Mouse (Mus musculus) liver, embryonic 15.5 days (tissue): ENCODE data around the gene Snap47. TPM values are rescaled to one million over a fixed set of nuclear protein-coding genes. Genes with fewer than 3 reads are reported as not detected.

Source experiments
- ATAC-seq: fragments of 200-750 bp; cut with Nextera tagmentation; 2 replicates; pipeline ENCODE4 v1.8.0; 2017; ENCODE audit warnings: moderate number of reproducible peaks, mild to moderate bottlenecking, moderate library complexity; ENCODE audit not compliant: insufficient read depth
- H3K27ac ChIP-seq: fragments of 300-500 bp; sonication (generic); replicated peaks from 2 replicates; pipeline ENCODE4 v1.5.1; 2015; ENCODE audit warnings: mild to moderate bottlenecking, inconsistent platforms
- H3K27me3 ChIP-seq: fragments of 300-500 bp; sonication (generic); 2 replicates; pipeline ENCODE4 v1.6.1; 2015; ENCODE audit warnings: mild to moderate bottlenecking, inconsistent platforms
- H3K36me3 ChIP-seq: fragments of 300-500 bp; sonication (generic); replicated peaks from 2 replicates; pipeline ENCODE4 v1.6.1; 2015; ENCODE audit warnings: moderate library complexity, mild to moderate bottlenecking, inconsistent platforms
- H3K4me1 ChIP-seq: fragments of 300-500 bp; sonication (generic); replicated peaks from 2 replicates; pipeline ENCODE4 v1.6.1; 2015; ENCODE audit warnings: inconsistent platforms
- H3K4me2 ChIP-seq: fragments of 300-500 bp; sonication (generic); 2 replicates; pipeline ENCODE4 v1.6.1; 2015; ENCODE audit warnings: moderate library complexity, mild to moderate bottlenecking, inconsistent platforms
- H3K4me3 ChIP-seq: fragments of 300-500 bp; sonication (generic); replicated peaks from 2 replicates; pipeline ENCODE4 v1.5.1; 2015; ENCODE audit warnings: mild to moderate bottlenecking, inconsistent platforms
- H3K9ac ChIP-seq: fragments of 300-500 bp; sonication (generic); 2 replicates; pipeline ENCODE4 v1.6.1; 2015; ENCODE audit warnings: moderate library complexity, mild to moderate bottlenecking, inconsistent platforms
- H3K9me3 ChIP-seq: fragments of 300-500 bp; sonication (generic); replicated peaks from 2 replicates; pipeline ENCODE4 v1.6.1; 2016; ENCODE audit warnings: inconsistent platforms
- WGBS: fragments of 180-500 bp; shearing (Covaris S2); methylation state at CpG from one replicate; pipeline ENCODE4 v1.1.7; 2015; ENCODE audit warnings: mixed read lengths; ENCODE audit not compliant: insufficient replicate concordance; 5-methylcytosine and 5-hydroxymethylcytosine counted together
- polyA plus RNA-seq: library from polyadenylated mRNA; unstranded; fragments of >200 nt; fragmentation: Nextera tagmentation; extraction: Ambion mirVana; gene quantifications from 2 replicates; pipeline ENCODE4 v1.2.1, GENCODE M21; 2015

Gene Snap47
- polyA plus RNA-seq, 1 experiment from 2014 or later = 25.4 TPM

- Histone ChIP-seq H3K9me3 (no peaks in the 10 kb centered on the region), H3K4me2 (no peak overlapping the region), H3K27ac (no peak overlapping the region), H3K4me1 (0 out of 2 replicates have a peak, but pooled peaks cover 4% of the 10 kb centered on the region), H3K9ac (no peak overlapping the region), H3K27me3 (no peaks in the 10 kb centered on the region), H3K36me3 (peaks cover 52% of the 10 kb centered on the region), H3K4me3 (no peak overlapping the region)
- WGBS = 77% methylated on average over 2 of the region's 2 CpGs
- ATAC-seq = no peak
Measured at GRCm38 (mm10) chr11:59456891-59457290, 5.9 kb upstream of the Snap47 start.

GRCm38 (mm10) chr11:59456346-59456745 lies 5.4 kb upstream of the Snap47 start:
- Histone ChIP-seq H3K4me3 (no peak overlapping the region), H3K9me3 (no peaks in the 10 kb centered on the region), H3K9ac (no peak overlapping the region), H3K4me2 (no peak overlapping the region), H3K27ac (no peak overlapping the region), H3K27me3 (no peaks in the 10 kb centered on the region), H3K4me1 (0 out of 2 replicates have a peak, but pooled peaks cover 7% of the 10 kb centered on the region), H3K36me3 (peaks cover 49% of the 10 kb centered on the region)
- no peak for ATAC-seq
- WGBS = 69% methylated on average over 2 of the region's 2 CpGs

- Histone ChIP-seq H3K36me3 (peaks cover 25% of the 10 kb centered on the region), H3K4me3 (peak overlapping the region; percentile 85), H3K27ac (peak overlapping the region; percentile 65), H3K4me2 (peak overlapping the region; percentile 91), H3K4me1 (peaks cover 25% of the 10 kb centered on the region), H3K27me3 (no peaks in the 10 kb centered on the region), H3K9ac (peak overlapping the region; percentile 85), H3K9me3 (no peaks in the 10 kb centered on the region)
- ATAC-seq = peak; percentile 65
- under 1% methylated on average over 38 of the region's 38 CpGs for WGBS
Measured at GRCm38 (mm10) chr11:59450230-59450771, 685 bp downstream of the Snap47 start.

GRCm38 (mm10) chr11:59449741-59450229 lies 1.2 kb downstream of the Snap47 start, which contains the start of gene Jmjd4:
Gene Jmjd4 (plus strand): TSS chr11:59450045.
- Histone ChIP-seq H3K27ac (peak within 1 kb of the TSS; percentile 65), H3K9me3 (no peaks in the 10 kb centered on the region), H3K4me3 (peak within 1 kb of the TSS; percentile 85), H3K4me2 (peak within 1 kb of the TSS; percentile 91), H3K4me1 (peaks cover 25% of the 10 kb centered on the region), H3K36me3 (peaks cover 20% of the 10 kb centered on the region), H3K27me3 (no peaks in the 10 kb centered on the region), H3K9ac (peak within 1 kb of the TSS; percentile 85)
- under 1% methylated on average over 40 of the region's 40 CpGs for WGBS
- peak; percentile 93 for ATAC-seq

- no peak overlapping the region for H3K4me2 ChIP-seq
- no peaks in the 10 kb centered on the region for H3K9me3 ChIP-seq
- ATAC-seq = no peak
- no peak overlapping the region for H3K4me3 ChIP-seq
- no peak overlapping the region for H3K27ac ChIP-seq
- H3K27me3 ChIP-seq = no peaks in the 10 kb centered on the region
- H3K9ac ChIP-seq = no peak overlapping the region
- no peaks in the 10 kb centered on the region for H3K4me1 ChIP-seq
- no peaks in the 10 kb centered on the region; the same call in 1 of the 2 replicates for H3K36me3 ChIP-seq
Measured at GRCm38 (mm10) chr11:59443102-59443501, 7.9 kb downstream of the Snap47 start.

GRCm38 (mm10) chr11:59437954-59438353 lies 13.0 kb downstream of the Snap47 start:
- H3K4me1 ChIP-seq = no peaks in the 10 kb centered on the region
- no peak overlapping the region for H3K27ac ChIP-seq
- H3K9ac ChIP-seq = no peak overlapping the region
- ATAC-seq = no peak
- H3K4me2 ChIP-seq = no peak overlapping the region
- 73% methylated on average over 12 of the region's 12 CpGs for WGBS
- peaks cover 13% of the 10 kb centered on the region; the same call in 1 of the 2 replicates for H3K36me3 ChIP-seq
- no peak overlapping the region for H3K4me3 ChIP-seq
- no peaks in the 10 kb centered on the region for H3K9me3 ChIP-seq
- H3K27me3 ChIP-seq = no peaks in the 10 kb centered on the region

- Histone ChIP-seq H3K4me1 (no peaks in the 10 kb centered on the region), H3K4me3 (no peak overlapping the region), H3K36me3 (peaks cover 15% of the 10 kb centered on the region; the same call in 1 of the 2 replicates), H3K9ac (no peak overlapping the region), H3K27me3 (no peaks in the 10 kb centered on the region), H3K4me2 (no peak overlapping the region), H3K9me3 (no peaks in the 10 kb centered on the region), H3K27ac (no peak overlapping the region)
- 48% methylated on average over 3 of the region's 3 CpGs for WGBS
- no peak for ATAC-seq
Measured at GRCm38 (mm10) chr11:59432261-59432660, 18.7 kb downstream of the Snap47 start.

GRCm38 (mm10) chr11:59429959-59430358 lies 21.0 kb downstream of the Snap47 start:
- no peak for ATAC-seq
- Histone ChIP-seq H3K4me2 (no peak overlapping the region), H3K36me3 (peaks cover 13% of the 10 kb centered on the region; the same call in 1 of the 2 replicates), H3K27ac (no peak overlapping the region), H3K9ac (no peak overlapping the region), H3K27me3 (no peaks in the 10 kb centered on the region), H3K4me3 (no peak overlapping the region), H3K4me1 (no peaks in the 10 kb centered on the region), H3K9me3 (no peaks in the 10 kb centered on the region)
- WGBS = 56% methylated on average over 1 of the region's 1 CpGs

GRCm38 (mm10) chr11:59428057-59428660 lies 22.8 kb downstream of the Snap47 start:
- no peak overlapping the region for H3K9ac ChIP-seq
- H3K4me2 ChIP-seq = no peak overlapping the region
- 65% methylated on average over 9 of the region's 9 CpGs for WGBS
- no peaks in the 10 kb centered on the region for H3K9me3 ChIP-seq
- peaks cover 8% of the 10 kb centered on the region; the same call in 1 of the 2 replicates for H3K4me1 ChIP-seq
- peaks cover 13% of the 10 kb centered on the region; the same call in 1 of the 2 replicates for H3K36me3 ChIP-seq
- no peak overlapping the region for H3K4me3 ChIP-seq
- H3K27me3 ChIP-seq = no peaks in the 10 kb centered on the region
- ATAC-seq = no peak
- no peak overlapping the region for H3K27ac ChIP-seq

GRCm38 (mm10) chr11:59425671-59426101 lies 25.3 kb downstream of the Snap47 start:
- Histone ChIP-seq H3K9me3 (no peaks in the 10 kb centered on the region), H3K36me3 (peaks cover 13% of the 10 kb centered on the region; the same call in 1 of the 2 replicates), H3K9ac (no peak overlapping the region), H3K27me3 (no peaks in the 10 kb centered on the region), H3K4me1 (peaks cover 15% of the 10 kb centered on the region), H3K4me3 (no peak overlapping the region), H3K4me2 (no peak overlapping the region), H3K27ac (no peak overlapping the region)
- ATAC-seq = no peak
- 39% methylated on average over 7 of the region's 7 CpGs for WGBS

GRCm38 (mm10) chr11:59423010-59423588 lies 27.9 kb downstream of the Snap47 start:
- peak; percentile 43 for ATAC-seq
- 51% methylated on average over 5 of the region's 5 CpGs for WGBS

More at GRCm38 (mm10) chr11:59423010-59423588, 27.9 kb downstream of the Snap47 start:
- Histone ChIP-seq H3K9me3 (no peaks in the 10 kb centered on the region), H3K4me1 (peaks cover 15% of the 10 kb centered on the region), H3K4me2 (no peak overlapping the region), H3K36me3 (peaks cover 11% of the 10 kb centered on the region; the same call in 1 of the 2 replicates), H3K27ac (peak overlapping the region; percentile 39), H3K27me3 (no peaks in the 10 kb centered on the region), H3K4me3 (no peak overlapping the region), H3K9ac (no peak overlapping the region)
